Mouse (Mus musculus) heart, postnatal 14 days (tissue): ENCODE measurements around the gene Cmah. TPM values are rescaled to one million over a fixed set of nuclear protein-coding genes. Genes with fewer than 3 reads are reported as not detected.

Source experiments
- DNase-seq, 2 experiments: peaks; one replicate each; pipeline ENCODE4 v3.0.0; 2021 to 2022
- intact Hi-C: fragments of 180-260 bp; cut with DNase I; formaldehyde crosslinking; loops from one replicate; pipeline ENCODE4 v1.15.1; 2025
- total RNA-seq, 2 experiments: library from RNA; stranded (reverse); gene quantifications; 2 replicates each; pipeline ENCODE4 v1.2.3; 2021

Gene Cmah
- total RNA-seq, 2 experiments from 2014 or later = 3.5 to 4.6 TPM

DNA sequence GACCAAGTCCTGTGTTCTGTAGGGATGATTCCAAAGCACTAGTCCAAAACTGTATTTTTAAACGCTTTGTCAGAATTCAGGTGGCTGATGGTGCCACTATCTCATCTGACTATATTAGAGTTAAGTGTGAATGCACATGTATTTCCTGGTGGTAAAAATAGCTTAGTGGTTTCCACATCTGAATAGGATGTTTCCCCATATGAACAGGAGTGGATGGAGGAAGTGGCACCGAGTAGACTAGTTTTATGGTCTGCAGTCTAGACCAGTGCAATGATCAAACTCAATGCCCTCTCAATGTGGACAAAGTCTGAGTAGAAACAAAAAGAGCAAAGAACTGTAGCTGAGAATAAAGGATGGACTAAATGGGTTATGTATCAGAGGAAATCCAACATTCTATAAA, 79.6 kb downstream of the Cmah start:
- DNase-seq = no peak

DNA sequence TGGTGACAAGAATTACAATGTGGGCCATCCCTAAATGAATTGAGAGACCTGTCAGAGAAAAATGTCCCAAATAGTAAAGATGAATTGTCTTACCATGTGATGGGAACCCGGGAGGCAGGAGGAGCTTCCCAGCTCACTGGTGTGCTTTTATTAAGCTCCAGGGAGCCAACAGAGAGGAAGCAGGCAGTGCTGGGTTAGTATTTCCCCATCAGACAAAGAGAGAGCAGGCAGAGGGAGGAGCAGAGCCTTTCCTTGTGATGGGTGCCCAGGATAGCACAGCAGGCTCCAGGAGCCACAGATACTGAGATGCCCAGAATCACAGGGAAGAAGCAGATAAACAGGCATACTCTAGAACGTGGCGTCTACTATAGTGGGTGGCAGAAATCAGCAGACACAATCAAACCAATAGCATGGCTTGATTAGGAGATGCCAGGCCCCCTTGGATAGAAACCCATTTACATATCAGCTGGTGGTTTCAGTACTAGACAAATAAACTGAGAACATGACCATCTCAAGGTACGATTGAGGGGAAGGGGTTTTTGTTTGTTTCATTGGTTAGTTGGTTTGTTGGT, 87.5 kb downstream of the Cmah start:
- intact Hi-C loops = no loop called here
- no peak for DNase-seq

More for the DNA sequence above, 79.6 kb downstream of the Cmah start:
- intact Hi-C loops = no loop called here

DNA sequence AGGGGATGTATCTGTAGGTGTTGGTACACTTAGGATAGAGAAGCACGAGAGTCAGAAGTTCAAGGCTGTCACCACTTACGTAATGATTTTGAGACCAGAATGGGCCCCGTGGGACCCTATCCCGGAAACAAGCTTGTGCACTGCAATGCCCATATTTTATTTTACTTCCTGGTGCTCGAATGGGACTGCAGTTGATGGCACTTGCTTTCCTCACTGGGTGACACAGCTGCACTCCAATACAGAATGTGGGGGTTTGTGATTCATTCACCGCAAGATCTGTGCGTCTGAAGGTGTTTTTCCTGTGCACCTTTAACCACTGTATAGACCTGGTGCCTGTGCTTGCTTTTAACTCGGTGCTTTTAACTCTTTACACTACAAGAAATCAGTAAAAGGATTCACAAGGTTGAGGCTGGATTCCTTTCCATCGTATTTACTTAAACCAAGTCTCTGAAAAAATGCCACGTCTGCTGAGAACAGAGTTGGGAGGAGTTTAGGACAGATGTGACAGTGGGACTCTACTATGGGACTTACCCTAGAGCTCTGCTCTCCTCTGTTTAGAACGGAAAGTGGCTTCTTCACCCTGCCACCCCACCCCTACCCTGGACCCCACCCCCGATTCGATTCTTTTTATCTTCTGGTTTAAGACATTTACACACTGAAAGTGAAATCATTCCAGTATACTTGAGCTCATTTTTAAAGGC, 88.5 kb downstream of the Cmah start:
- intact Hi-C loops = no loop called here
- DNase-seq = no peak

DNA sequence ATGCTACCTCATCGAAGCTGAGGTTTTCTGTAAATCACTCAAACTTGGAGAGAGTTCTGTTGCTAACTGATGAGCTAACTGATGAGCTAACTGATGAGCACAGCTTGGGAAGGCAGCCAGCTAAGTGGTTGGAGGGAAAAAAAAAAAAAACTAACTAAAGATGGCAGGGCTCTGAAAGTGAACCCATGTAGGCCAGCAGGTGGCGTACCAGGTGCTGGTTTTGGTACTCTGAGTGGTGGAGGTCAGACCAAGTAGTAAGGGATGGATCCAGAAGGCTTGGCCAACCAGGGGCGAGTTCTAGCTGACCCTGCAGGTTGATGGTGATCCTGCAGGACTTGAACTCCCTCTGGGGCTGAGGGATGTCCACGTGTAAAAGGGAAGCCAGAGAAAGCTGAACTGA, 89.2 kb downstream of the Cmah start:
- intact Hi-C loops = no loop called here
- peak; percentile 42 to 65 for DNase-seq

DNA sequence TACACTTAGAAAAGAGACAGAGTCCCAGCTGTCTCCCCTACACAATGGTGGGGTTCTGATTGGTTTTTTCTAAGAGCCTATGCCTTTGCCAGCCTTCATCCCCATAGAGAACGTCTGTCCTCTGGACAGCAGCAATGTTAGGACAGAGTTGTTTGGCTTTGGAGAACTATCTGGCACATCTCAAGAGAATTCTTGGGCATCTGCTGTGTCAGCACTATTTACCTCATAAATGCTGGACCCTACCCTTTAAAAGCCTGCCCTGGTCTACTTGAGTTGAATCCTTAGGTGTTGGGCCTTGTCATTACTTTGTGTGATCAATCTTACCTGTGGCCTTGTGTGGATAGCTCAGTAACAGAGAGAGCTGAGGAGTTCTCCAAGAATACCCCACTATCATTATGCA, 90.8 kb downstream of the Cmah start:
- intact Hi-C loops = no loop called here
- DNase-seq = no peak

DNA sequence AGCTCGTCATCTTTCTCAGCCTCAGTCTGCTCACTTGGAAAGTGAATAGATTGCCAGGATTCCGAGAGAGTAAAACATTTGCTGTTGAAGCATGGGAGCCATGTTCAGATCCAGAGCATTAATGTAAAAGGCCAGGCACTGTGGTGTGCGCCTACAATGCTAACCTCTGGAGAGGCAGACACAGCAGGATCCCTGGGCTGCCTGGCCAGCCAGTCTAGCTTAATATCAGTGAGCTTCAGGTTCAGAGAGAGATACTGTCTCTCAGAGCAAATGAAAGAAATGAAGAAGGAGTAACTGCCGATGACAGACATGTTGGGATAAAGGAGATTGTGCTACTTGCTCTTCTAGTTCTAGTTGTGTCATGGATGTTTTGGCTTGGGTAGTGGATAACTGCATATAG, 91.6 kb downstream of the Cmah start:
- no peak for DNase-seq
- intact Hi-C loops = no loop called here

DNA sequence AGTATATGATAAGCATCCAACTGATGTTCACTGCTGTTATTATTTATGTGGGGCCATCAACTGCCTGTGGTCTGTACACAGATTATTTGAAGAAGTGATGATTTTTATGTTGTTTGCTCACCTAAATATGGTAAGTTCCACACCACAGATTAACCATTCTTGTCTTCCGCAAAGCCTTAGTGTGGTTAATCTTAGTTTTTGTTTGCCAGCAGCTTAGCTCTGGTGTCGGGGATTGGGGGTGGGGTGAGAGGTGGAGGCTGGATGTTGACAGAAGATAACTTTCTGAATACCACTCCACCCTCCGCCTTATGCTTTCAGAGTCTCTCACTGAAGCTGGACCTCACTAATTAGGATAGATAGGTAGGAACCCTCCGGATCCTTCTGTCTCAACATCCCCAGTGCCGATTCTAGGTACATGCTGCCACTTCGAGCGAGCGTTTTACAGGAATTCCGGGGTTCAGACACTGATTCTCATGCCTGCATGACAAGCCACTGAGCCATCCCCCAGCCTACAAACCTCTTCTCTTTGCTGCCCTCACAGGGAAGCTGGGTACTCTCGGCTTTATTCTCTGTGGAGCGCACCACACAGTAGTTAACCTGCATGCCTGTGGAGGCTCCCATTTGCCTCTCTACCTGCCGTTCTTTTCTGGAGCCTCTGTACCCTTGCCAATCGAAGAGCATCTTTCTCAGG, 92.5 kb downstream of the Cmah start:
- intact Hi-C loops = no loop called here
- DNase-seq = no peak

DNA sequence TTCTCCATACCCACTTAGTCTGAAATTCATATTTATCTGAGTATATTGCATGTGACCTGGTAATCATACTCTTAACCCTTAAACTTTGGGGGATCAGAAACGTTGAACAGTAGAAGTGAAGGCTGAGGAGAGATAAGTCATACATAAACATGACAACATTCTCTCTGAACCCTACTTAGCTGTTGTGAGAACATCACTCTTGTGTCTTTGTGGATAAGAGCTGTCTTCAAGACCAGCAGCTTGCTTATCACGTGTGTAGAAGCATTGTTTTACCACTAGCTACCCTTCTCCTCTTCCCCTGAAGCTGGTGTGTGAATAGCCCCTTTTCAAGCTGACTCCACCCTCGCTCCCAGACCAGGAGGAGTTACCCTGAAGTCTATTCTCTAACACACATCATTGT, 94.8 kb downstream of the Cmah start:
- intact Hi-C loops = no loop called here
- no peak for DNase-seq

DNA sequence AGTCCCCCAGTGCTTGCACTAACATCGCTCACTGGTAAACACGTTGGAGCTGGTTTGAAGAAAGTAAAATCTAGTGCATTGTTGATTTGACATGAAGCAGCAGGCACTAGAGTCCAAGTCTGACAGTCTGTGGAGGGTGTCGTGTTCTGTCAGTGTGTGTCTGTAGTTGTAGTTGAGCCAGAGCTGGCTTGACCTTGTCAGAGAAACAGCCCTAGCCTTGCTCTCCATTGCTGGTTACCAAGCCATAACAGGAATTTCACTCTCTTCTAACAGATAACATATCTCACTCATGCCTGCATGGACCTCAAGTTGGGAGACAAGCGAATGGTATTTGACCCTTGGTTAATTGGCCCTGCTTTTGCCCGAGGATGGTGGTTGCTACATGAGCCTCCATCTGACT, 103.0 kb downstream of the Cmah start:
- no peak for DNase-seq
- intact Hi-C loops = no loop called here

DNA sequence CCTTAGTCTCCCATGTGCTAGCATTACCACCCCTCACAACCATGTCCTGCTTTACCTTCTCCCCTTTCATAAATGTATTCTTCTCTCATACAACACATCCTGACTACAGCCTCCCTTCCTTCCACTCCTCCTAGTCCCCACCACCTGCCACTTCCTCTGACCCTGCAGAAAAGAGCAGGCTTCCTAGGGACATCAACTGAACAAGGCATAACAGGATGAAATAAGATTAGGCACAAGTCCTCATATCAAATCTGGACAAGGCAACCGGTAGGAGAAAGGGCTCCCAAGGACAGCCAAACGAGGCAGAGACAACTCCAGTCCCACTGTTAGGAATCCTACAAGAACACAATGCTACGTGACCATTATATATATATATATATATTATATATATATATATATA, 104.4 kb downstream of the Cmah start:
- DNase-seq = no peak
- intact Hi-C loops = no loop called here

DNA sequence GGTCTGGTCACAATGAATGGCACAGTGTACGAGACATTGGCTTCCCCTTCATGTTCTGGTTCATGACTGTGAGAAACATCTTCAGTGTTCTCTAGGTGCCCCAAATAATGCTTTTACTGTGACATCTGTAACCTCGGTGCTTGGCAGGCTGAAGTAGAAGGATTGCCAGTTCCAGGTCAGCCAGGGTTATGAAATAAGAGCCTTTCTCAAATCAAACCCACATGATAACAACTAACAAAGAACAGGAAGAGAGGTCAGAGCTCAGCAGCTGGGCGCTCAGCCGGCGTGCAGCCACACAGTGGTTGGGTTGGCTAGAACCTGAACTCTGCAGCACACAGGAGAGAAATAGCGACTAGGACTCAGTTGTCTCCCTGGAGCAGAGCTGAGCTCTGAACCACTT, 115.1 kb downstream of the Cmah start:
- intact Hi-C loops = no loop called here
- peak; percentile 13 to 26 for DNase-seq

DNA sequence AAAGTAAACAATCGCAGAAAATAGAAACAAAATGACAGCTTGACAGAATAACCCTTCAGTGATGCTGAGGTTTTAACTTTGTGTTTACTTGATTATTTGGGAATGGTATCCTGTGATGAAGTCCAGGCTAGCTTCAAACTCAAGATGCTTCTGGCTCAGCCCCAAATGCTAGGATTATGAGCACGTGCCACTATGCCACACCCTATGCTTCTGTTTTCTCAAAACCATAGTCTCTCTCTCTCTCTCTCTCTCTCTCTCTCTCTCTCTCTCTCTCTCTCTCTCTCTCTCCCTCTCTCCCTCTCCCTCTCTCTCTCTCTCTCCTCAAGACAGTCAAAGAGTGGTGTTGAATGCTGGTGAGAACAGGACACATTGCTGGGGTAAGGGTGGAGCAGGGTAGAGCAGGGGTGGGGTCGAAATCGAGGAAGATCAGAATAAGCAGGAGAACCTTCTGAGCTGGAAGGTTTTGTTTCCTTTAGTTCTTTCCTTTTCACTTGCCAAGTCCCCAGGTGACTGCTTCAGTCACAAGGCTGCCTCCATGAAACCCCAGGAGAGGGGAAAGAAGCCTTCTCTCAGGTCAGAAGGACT, 116.7 kb downstream of the Cmah start:
- intact Hi-C loops = no loop called here
- DNase-seq = no peak

DNA sequence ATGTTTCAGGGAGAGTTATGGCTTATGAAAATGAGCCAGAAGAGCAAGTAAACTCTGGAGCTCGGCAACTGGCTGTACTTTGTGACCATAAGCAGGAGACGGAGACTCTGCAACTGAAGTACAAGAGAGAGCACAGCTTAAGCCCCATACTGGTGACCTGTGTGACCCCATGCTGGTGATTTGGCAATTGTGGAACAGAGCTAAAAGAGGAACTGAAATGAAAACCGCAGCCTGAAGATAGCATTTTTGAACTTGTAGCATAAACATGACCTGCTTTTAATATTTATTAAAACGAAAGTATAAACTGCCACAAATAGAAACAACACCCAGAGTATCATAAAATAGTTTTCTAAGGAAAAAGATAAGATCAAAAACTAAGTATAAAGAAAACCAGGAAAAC, 117.5 kb downstream of the Cmah start:
- intact Hi-C loops = no loop called here
- peak in 1 of 2 experiments; percentile 19 for DNase-seq

DNA sequence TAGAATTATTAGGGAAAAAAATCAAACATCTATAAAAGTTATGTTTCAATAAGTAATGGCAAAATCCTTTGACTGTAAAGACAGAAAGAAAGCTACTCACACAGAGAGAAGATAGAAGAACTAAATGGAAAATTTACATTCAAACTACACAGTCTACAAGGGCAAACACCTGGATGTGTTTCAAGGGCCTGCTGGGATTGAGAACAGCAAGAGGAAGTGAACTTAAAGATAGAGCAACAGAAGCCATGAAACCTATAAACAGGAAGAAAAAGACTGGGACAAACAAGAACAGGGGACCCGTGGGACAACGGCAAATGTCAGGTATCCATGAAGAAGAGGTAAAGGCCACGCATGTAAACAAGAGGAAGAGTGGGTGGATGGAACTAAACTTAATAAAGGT, 118.0 kb downstream of the Cmah start:
- intact Hi-C loops = no loop called here
- no peak for DNase-seq

DNA sequence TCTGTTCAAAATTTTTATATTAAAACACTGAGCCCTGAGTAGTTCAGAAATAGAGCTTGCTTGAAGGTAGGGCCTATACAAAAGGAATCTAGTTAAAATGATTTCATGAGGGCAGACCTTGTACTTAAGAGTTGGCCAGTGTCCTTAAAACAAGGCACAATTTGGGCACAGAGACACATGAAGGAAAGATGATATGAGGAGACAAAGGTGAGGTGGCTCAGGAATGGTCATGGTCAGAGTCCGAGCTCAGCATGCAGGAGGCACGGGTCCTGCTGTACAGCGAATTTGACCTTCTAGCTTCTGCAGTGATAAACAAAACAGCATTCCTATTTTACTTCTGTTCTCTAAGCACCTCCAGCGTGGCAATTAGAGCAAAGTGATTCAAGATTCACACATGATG, 118.9 kb downstream of the Cmah start:
- intact Hi-C loops = no loop called here
- no peak for DNase-seq

DNA sequence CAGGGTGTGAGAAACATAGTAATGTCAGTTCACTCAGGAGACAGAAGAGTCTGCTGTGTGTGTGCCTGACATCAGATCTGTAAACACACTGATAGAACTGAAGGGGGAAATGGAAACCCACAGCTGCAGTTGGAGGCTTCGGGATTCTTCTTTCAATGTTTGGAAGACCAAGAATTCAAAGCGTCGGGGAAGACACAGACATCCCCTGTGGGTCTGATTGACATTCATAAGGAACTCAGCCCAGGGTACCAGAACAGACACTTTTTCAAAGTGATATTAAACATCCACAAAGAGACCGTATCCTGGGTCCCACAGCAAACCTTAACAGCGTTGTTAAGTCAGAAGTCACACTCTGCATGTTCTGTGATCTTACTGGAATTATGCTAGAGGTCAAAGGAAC, 119.8 kb downstream of the Cmah start:
- DNase-seq = no peak
- intact Hi-C loops = no loop called here

DNA sequence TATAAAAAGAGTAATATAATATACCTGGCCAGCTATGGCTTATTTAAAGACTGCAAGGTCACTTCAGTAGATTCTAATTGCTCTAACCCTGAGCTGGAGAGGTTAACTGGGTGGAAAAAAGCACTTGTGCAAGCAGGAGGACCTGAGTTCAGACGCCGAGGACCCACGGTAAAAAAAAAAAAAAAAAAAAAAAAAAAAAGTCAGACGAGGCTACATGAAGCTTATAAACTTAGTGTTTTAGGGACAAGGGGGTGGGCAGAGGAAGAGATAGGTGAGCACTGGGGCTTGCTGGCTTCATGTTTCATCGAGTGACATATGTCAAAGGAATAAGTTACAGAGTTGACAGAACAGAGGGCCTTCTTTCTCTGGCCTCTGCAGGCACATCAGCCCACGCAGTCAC, 121.4 kb downstream of the Cmah start:
- intact Hi-C loops = no loop called here
- DNase-seq = no peak

DNA sequence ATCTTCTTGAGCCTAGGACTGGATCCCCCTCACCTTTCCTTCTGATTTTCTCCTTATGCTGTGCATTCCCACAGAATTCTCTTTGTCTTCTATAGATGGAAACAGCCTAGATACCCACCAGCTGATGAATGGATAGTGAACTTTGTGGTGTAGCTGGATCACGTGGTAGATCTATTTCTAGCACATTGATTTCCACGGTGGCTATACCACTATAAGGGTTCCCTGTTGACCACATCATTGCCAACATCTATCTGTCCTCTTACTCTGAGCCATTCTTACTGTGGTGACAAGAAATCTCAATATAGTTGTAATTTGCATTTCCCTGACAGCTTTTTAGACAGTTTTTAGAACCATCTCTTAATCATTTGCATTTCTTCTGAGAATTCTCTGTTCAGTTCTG, 124.3 kb downstream of the Cmah start:
- no peak for DNase-seq
- intact Hi-C loops = no loop called here

DNA sequence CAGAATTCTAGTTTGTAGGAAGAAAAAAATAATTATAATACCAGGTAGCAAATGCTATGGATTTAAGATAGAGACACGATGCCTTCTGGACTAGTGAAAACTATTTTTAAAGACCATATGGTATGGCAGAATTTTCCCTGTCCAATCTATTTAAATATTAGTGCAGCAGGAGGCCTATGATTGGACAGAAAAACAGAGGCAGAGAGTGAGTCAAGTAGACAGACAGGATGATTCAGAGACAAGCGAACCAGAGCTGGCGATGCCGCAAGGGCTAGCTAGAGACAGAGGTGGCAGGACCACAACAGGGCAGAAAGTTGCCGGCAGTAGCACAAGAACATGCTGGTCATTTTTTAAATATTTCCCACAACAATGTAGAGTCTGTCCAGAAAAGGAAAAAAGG, 126.5 kb downstream of the Cmah start:
- no peak for DNase-seq
- intact Hi-C loops = no loop called here

DNA sequence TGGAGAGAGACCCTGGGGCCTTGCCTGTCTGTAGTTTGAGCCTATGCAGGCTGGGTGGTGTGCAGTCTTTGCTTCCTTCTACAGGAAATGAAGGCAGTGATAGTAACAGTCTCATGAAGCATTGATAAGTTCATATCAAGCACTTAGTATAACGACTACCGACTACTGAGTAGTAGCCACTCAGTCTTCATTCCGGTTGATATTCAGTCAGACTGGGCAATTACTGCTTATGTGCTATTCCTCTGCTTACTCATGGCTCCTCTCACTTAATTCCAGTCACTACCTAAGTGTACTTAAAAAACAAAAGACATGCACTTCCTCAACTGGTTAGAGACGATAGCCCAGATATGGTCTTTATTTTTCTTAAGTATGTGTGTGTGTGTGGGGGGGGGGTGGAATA, 129.2 kb downstream of the Cmah start:
- intact Hi-C loops = no loop called here
- no peak for DNase-seq

DNA sequence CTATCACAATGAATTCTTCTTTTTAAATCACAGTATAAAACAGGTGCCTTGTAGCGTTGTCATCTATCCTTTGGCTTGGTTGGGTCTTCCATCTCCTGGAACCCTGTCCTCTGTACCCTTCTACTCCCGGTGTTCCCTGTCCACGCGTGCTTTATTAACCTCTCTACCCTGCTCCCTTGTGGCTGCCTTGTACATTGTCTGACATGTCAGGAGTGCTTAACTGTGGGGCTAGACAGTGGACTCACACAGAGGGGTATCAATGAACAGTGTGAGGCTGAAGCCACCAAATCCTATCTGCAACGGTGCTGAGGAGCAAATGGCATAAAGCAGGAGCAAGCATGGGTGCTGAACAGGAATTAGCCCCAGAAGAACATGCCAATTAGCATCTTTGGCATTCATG, 133.3 kb downstream of the Cmah start:
- no peak for DNase-seq
- intact Hi-C loops = no loop called here

DNA sequence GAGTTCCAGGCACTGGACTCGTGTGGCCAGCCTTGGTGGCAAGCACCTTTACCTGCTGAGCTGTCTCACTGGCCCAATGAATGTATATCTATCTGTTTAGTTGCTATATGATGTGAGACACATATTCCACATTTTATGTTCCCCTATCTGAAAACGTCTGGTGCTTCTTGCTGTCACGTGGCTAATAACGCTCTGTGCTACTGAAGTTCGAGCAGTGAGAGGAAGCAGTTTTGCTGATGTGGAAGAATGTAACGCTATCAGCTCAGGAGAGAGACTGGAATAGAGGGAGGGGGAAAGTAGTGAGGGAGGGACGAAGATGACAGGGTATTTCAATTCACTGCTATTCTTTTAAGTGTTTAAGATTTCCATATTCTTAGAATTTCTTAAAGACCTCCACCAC, 136.6 kb downstream of the Cmah start:
- intact Hi-C loops = no loop called here
- no peak for DNase-seq
